Mouse (Mus musculus): ENCODE measurements at regions not wholly inside any gene's neighbourhood (a gene's known extent, or its start where the extent isn't known, plus 50 kb on each side); places are given as distances from the start of the nearest gene placed in this dataset.
A peak's percentile ranks its signal among the peaks of the same experiment; 100 is the strongest.

DNA sequence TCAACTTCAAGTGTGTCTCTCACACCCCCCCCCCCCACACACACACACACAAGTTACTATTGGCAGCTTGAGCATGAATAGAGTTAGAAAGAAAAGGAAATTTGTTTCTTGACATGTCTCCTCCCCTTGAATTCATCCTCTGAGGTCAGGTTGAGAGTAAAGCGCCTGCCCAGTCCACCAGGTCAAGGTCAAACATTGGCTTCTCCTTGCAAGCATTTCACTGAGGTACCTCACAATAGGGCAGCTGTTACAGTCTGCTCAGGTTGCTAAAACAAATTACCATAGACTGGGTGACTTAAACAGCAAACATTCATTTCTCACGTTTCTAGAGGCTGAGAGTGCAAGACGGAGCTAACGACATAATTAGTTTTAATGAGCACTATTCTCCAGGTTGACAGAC lies 344.2 kb downstream of the Galc start:
- no peak for DNase-seq

DNA sequence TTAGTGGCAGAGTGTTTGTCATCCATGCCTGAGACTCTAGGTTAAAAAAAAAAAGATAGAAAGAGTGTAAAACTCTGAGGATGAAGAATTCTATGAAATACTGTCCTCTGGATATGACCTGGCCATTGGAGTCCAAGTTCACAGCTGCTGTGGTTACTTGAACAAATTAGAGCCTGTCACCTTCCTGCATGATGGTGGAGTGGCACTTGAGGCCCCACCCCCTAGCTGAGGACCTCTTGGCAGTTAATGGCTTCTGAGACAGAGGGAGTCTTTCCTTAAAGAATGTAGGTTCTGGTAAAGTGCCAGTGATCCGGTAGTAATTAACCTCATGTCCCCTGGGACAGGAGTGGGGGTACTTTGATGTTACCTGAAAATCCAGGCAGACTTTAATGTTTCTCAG lies 346.5 kb downstream of the Galc start:
- no peak for DNase-seq

DNA sequence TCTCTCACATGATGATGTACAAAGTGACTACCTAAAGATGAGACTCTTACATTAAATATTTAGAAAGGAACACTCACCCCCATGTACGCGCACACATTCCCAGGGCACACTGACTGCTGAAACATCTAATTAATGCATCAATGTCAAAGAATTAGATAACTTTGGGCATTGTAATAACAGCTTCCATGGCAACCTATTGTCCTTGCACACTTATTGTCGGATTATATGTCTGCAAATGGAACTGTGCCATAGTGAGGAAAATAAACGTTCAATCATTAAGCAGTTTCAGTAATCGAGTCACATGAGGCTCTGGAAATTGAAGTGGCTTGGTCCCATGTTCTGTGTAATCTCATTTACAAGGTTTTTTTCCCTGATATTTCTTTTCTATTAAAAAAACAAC lies 360.0 kb downstream of the Galc start:
- DNase-seq: no peak

DNA sequence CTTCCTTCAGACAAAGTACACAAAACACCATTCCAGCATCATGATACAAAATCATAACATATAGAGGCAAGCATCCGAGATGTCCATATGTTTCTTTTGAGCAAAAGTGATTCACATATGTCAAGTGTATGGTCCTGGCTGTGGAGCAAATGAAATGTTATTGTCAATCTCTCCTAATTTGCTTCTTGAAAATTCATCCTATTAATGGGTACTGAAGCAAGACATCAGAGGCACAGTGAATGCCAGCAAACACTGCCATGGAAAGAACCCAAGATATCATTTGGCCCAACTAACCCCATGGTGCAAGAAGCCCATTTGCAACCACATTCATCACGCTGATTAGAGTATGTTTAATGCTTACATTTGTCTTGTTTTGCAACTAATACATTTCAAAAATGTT lies 361.1 kb downstream of the Galc start:
- no peak for DNase-seq

DNA sequence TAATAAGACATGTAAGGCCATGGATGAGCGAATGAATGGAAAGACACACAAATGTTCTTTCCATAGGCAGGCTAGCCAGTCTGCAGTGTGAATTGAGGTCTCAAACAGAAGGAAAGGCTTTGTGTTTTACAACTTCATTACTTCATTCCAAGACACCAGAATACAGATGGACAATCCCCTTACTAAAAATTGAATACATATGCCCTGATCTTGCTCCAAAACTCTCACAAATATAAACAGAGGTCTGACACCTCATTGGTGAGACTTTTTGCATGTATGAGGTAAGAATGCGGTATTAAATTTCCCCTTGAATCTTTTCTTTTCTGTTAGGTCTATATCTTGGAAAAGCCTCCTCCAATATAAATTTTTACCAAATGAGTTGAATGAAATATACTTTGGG lies 363.3 kb downstream of the Galc start:
- no peak for DNase-seq

GRCm38 (mm10) chr12:97888801-97889455 lies 370.3 kb downstream of the Galc start:
- DNase-seq: no peak

DNA sequence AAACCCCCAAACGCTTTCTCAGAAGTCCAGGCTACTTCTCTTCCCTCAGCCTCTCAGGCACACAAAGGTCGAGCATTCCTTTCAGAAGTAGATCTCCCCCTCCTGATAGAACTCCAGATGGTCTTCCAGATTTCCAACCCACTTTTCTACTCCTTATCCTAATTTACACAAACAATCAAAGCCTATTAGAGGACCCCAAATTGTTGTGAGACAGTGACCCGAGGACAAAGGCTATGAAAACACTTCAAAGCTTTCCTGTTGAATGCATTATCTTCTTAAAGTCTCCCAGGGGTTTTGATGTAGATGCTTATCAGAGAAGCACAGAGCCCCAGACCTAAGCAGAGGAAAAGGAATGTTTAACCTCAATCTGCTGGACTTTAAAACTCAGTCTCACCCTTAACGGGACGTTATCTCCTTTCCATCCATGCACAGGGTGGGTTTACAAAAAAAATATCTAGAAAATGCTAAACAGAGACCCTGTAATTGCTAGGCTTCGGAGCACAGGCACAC lies 370.9 kb downstream of the Galc start:
- DNase-seq: no peak

- DNase-seq: no peak
Observed at GRCm38 (mm10) chr12:97882439-97882838, 376.8 kb downstream of the Galc start.

DNA sequence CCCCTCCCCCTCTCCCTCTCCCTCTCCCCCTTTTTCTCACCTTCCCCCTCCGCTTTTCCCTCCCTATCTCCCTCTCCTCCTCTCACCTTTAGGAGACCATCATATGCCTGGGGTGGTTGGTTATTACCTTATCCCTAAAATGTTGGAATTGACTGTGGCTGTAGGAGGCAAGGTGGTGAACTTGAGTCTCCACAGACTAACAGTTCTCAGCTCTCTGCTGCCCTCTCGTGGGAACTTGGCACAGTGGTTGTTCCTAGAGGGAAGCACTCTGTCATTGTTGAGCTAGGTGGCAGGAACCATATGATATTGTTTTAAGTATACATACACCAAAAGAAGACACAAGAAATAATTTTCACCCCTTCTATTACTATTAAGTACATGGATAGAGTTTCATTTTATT lies 386.9 kb downstream of the Galc start:
- peak; percentile 88 for DNase-seq

- DNase-seq: no peak
Observed at GRCm38 (mm10) chr12:97862921-97863320, 396.3 kb downstream of the Galc start.

- peak; percentile 15 for DNase-seq
Observed at GRCm38 (mm10) chr12:97836202-97836908, 422.9 kb downstream of the Galc start.

- no peak for DNase-seq
Observed at GRCm38 (mm10) chr12:97793364-97794120, 465.7 kb downstream of the Galc start.

GRCm38 (mm10) chr12:97783476-97783875 lies 475.8 kb downstream of the Galc start:
- no peak for DNase-seq

DNA sequence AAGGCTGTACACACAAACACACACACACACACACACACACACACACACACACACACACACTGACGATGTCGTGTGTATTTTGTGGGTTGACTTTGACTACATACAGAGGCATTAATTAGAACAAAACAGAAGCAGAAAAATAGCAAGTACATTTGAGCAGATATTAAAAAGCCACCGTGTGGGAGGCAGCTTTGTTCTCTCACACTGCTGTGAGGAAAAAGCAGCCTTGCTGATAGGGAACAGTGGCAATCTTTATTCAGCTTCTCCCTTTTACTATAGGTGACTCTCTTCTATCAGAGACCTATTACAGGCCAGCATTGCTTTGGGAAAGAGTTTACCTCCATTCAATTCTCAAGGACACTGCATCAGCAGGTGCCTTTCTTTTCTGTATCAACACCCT lies 500.1 kb downstream of the Galc start:
- no peak for DNase-seq

- DNase-seq: no peak
Observed at GRCm38 (mm10) chr12:97758624-97759023, 500.6 kb downstream of the Galc start.

GRCm38 (mm10) chr12:97750166-97750565 lies 509.1 kb downstream of the Galc start:
- no peak for DNase-seq

DNA sequence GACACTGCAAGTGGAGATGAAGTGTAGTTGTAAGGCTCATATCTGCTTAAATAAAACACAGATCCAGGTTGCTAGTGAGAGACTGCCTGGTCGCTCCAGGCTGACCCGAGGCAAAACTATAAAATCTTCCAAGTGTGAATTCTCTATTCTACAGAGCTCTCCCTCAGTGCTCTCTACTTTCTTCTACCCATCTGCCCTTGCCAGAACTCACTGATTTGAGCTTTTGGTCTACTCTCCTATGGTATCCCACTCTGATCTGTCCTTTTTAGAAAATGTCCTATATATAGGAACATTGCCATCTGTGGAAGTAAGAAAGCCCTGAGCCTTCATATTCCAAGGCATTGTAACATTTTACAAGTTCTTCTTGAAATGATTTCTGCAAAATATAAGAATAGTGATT lies 518.3 kb downstream of the Galc start:
- no peak for DNase-seq

DNA sequence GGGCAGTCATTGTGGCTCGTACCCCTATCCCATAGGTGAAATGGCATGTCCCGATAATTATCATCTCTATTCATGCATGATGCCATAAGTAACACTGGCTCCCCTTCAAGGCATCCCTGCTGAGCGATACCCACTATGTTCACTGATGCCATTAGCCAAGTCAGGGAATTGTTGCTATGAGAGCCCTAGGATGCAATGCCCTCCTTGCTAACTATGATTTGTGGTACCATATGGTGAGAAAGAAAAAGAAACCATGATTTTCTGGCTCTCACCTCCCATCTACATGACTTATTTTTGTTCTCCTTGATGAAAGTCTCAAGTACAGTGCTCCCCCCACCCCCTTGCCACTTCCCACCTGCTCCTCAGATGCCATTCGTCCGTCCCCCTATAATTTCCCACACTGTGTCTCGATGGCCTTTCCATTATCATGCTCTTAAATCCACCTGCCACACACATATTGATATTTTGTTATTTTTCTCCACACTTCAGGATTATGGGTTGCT lies 527.1 kb downstream of the Galc start:
- no peak for DNase-seq

DNA sequence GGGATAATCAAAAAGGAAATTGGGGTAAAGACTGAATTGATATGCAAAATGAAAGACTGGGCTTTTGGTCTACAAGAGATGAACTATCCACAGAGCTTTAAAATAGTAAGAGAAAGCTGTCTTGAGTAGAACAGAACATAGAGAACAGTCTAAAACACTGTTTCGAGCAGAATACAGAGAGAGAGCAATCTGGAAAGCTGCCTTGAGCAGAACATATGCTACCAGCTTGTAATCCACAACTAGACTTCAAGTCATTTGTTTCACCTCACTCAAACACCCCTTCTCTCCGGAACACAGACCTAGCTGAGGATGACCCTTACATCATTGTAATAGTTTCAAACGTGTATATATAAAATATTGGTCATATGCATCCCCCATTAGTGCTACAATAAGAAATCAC lies 538.7 kb downstream of the Galc start:
- DNase-seq: no peak

DNA sequence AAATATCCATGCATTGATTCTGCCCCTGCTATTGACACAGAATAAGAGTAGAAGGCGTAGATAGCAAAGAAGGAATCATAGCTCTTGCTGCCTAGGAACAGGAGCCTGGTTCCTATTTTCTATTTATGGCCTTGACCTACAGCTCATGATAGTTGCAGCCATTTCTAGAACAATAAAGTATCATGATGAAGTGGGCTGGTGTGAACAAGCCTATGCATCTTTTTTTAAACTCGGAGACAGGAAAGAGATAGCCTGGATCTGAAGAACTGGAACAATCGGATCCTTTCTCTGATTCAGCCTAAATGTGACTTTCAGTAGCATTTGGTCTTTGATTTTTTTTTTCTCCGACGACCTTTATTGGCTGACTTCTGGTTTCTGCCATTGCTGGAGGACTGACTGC lies 541.4 kb downstream of the Galc start:
- no peak for DNase-seq
